Mouse (Mus musculus): ENCODE measurements at regions not wholly inside any gene's neighbourhood (a gene's known extent, or its start where the extent isn't known, plus 50 kb on each side); places are given as distances from the start of the nearest gene placed in this dataset.

DNA sequence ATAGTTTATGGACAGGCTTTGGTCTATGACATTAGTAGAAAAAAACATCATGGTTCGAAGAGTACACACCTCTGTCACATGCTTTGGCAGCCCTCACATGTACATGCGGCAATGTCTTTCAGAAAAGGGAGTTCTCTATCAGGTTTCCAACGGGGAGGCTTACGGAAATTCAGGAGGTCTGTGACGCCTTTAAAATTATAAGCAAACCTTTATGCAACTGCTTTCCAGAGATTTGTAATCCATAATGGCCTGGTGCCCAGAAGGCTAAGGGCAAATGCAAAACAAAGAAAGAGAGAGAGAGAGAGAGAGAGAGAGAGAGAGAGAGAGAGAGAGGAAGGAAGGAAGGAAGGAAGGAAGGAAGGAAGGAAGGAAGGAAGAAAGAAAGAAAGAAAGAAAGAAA is 102.5 kb downstream of the Irs2 start:
- DNase-seq: no peak

- no peak for DNase-seq
These were observed 104.3 kb downstream of the Irs2 start for GRCm38 (mm10) chr8:10903957-10904356.

DNA sequence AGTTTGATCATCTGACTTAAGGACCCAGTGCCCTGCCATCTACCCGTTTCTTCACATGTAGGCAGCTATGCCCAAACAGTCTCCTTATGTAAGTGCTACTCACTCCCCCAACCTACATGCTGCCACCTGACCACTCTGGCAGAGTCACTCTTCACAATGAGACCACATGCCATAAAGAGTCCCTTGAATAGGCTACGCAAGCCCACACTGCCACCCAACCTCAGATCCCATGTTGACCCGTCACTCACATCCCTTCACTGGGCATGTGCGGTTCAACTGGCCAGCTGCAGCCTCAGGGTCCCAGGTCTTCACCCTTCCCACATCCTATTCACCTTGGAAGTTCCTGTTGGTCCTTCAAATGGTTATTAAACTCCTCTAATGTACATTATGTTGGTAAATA is 106.3 kb downstream of the Irs2 start:
- no peak for DNase-seq

DNA sequence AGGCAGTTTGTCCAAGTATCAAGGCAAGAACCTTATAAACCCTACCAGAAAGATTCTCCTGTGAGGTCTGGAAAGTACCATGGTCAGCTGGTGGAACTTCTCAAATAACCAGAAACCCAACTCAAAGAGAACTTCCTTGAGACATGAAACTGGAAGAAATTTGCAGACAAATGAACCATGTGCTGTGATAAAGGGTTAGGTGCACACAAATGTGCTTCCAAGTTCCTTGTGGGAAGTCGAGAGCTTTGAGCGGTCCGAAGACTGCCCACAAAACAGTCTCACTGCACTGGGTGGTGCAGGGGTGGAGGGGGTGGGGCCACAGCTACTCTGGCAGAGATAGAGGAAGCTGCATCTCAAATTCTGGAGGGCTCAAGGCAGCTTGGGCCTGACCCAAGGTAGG is 107.2 kb downstream of the Irs2 start:
- DNase-seq: peak; percentile 26 to 37

- DNase-seq: peak; percentile 32 to 49
These were observed 108.6 kb downstream of the Irs2 start for GRCm38 (mm10) chr8:10899581-10900155.

GRCm38 (mm10) chr8:10898562-10899527 is 109.4 kb downstream of the Irs2 start:
- peak; percentile 35 to 57 for DNase-seq

DNA sequence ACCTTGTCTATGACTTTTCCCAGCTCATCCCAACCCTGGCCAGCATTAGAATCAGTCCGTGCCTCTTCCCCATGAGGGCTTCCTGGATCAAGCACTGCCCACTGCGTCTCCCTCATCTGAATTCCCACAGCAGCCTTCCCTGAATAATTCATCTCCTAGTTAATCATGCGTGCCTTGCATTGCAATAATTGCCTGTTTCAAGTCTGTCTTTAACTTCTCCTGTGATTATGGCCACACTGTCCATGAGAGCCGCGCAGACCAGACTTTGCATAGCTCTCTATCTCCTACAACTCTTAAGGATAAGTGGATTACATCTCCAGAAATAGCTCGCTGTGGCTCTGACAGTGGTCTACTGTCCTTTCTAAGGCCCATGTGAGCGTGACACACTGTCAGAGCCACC is 110.7 kb downstream of the Irs2 start:
- no peak for DNase-seq

DNA sequence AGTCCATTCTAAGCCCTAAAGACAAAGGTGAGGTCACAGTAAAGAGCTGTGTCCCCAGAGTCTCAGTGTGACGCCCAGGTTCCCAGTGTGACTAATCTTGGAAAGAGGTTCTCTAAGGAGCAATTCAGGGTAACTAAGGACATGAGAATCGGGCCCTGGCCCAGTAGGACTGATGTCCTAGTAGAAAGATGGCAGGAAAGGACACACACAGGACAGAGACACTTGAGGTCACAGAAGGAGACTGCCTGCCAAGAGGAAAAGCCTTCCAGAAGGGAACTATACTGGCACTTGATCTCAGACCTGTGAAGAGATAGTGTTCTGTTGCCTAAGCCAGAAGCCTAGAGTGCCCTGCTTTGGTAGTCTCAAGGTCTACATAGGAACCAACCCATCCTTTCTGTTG is 113.1 kb downstream of the Irs2 start:
- no peak for DNase-seq

DNA sequence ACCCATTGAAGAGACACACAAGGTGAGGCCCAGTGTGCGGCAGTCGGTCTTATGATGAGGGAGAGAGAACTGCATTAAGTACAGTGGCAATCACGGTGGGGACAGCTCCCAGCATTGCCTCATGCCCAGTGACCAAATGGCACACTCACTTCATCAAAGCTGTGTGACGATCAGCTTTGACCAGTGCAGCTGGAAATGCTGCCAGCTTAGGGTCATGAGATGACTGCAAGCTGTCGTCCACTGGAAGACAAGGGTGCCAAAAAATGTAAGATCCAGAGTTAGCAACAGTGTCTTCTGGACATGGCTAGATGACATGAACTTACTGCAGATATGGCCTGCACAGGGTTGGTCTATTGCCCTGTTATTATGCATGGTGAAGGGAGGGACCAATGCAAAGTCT is 114.0 kb downstream of the Irs2 start:
- no peak for DNase-seq

GRCm38 (mm10) chr8:10893709-10894108 is 114.5 kb downstream of the Irs2 start:
- no peak for DNase-seq

DNA sequence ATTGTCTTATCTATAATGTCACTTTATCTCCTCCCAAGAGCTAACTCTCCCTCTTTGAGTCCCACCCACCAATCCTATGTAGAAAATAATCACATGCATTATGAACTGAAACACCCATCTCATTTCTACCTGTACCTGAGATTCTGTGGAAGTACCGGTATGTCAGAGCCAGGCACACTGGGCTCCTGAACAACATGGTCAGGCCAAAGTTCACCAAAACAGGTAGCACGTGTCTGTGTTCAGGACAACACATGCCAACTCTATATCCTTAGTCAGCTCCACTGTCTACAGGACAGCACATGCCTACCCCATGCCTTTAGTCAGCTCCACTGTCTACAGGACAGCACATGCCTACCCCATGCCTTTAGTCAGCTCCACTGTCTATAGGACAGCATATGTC is 116.4 kb downstream of the Irs2 start:
- no peak for DNase-seq

DNA sequence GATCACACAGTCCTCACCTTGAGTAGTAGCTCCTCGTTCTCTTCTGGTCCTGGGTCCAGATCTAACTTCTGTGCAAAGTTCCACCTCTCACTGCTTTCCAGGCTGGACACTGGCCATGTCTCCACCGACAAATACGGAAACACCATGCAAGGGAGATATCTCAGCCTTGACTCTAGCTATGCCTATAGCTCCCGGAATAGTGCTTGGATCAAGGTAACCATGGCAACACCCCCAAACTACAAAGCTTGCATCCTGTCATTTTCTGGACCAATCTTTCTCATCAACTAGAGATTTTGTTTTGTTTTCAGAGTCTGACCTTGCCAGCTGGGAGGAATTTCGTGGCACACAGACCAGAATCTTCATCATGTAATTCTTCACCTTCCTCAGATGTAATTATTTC is 116.8 kb downstream of the Irs2 start:
- no peak for DNase-seq

DNA sequence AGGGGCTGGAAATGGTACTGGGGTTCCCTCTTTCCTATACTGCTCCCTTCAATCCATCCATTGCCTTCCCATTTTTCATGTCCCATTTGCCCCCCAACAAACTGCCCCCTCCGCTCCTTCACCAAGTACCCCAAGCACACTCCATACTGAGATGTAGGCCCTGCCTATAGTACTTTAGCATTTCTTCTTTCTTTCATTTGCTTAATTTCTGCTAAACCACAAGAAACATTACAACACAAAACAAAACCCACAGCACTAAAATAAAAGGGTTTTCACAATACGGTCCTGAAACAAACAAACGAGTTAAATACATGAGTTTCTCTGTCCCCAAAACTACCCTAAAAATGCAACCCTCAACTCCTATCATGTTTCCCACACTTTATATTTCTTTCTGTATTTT is 122.8 kb downstream of the Irs2 start:
- no peak for DNase-seq

DNA sequence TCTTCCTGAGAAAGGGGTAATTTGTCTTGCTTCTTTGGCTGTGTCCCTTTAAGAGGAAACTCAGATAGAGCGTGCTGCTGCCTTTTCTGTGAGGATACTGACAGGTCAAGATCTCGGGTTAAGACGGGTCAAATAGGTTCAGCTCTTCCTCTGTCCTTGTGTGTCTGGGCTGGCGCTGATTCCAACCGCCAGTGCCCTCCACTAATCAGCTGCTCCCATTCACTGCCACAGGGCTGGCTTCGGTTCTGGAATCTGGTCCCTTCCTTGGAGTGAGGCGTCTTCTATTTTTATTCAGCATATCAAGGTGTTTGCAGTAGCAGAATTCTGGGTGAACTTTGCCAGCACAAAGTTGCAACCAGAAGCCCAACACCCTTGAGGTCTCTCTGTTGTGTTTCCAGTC is 124.8 kb downstream of the Irs2 start:
- DNase-seq: no peak

- DNase-seq: no peak
These were observed 125.9 kb downstream of the Irs2 start for GRCm38 (mm10) chr8:10882381-10882780.

- DNase-seq: no peak
These were observed 128.4 kb downstream of the Irs2 start for GRCm38 (mm10) chr8:10879883-10880282.

GRCm38 (mm10) chr8:10879049-10879847 is 129.0 kb downstream of the Irs2 start:
- no peak for DNase-seq

GRCm38 (mm10) chr8:10878371-10878770 is 129.9 kb downstream of the Irs2 start:
- DNase-seq: no peak

- no peak for DNase-seq
These were observed 133.1 kb downstream of the Irs2 start for GRCm38 (mm10) chr8:10875170-10875569.

- DNase-seq: no peak
These were observed 136.8 kb downstream of the Irs2 start for GRCm38 (mm10) chr8:10871451-10871850.

DNA sequence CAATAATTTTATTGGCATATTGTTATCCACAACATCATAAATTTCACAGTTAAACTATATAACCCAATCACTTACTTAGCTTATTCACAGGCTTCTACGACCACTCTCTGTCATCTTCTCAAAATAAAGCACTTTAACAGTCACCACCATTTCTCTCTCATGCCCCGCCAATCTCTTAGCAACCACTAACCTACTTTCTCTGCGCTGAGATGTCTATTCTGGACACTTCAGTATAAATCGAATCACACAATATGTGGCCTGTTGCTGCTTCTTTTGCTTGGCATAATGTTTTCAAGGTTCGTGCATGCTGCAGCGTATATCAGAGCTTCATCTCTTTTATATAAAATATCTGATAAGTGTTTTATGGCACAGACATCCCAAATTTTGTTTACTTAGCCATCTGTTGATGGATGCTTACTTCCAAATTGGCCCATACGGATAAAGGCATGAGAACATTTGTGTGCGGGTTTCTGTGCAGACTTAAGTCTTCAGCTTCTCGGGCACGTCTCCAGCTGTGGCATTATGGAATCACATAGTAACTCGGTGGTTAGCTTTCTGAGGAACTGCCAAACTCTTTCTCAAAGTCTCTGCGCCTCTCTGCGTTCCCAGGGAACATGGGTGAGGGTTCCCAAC is 137.7 kb downstream of the Irs2 start:
- no peak for DNase-seq

DNA sequence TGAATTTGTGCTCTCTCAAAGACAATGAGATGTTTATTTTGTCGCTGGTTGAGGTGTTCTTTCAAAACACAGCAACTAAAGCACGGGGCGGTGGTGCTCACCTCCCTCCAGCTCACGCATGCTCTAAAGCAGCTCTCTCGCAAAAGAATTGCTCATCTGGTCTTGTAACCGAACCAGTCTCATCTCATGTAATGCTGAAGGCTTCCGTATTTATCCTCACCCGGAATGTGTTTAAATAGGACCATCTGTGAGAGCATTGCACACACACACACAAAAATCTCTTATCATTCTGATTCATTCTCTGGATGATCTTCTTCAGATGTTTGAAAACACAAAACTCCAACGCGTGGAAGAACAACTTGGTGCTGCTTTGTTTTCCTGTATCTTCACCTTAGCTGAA is 138.4 kb downstream of the Irs2 start:
- no peak for DNase-seq

All from kidney, postnatal 4 days (tissue).